Mouse (Mus musculus): ENCODE measurements around the gene A630089N07Rik.
"Not testable (repeated sequence)": the region's sequence is repeated elsewhere in the genome, so short reads cannot be mapped to it uniquely, and the experiment has no call there.

DNA sequence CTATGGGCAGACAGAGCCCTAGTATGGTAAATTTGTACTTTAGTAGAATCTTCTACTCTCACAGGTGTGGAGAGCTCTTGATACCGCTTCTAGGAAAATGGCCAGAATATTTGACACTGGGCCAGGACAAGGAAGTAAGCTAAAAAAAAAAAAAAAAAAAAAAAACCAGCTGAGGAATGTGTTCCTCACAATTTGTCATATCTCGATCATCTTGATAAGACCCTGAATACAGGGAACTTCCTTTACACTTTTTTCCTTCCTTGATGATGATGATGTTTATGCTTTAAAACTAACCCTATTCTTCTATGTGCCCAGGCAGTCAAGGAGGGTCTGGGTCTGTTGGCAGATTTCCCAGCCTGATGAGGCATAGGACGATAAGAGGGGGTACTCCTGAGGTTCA is 2.9 kb downstream of the A630089N07Rik start:
- TF ChIP-seq CTCF (conservative IDR thresholded peaks at IDR 0.05; ENCODE audit: low read length); POU5F1 (IDR thresholded peaks at IDR 0.05; ENCODE audit: borderline replicate concordance, low read length): not testable (repeated sequence)

All from E14TG2a.4 (cell line).